Mouse (Mus musculus) megakaryocyte-erythroid progenitor cell, adult 5-6 weeks (primary cell): ENCODE measurements at regions not wholly inside any gene's neighbourhood (a gene's known extent, or its start where the extent isn't known, plus 50 kb on each side); places are given as distances from the start of the nearest gene placed in this dataset.

Experiments
- ATAC-seq: replicated peaks from 2 replicates; pipeline ENCODE4 v1.8.0; 2016; ENCODE audit warnings: mild to moderate bottlenecking, inconsistent platforms; ENCODE audit not compliant: severe bottlenecking, poor library complexity, low FRiP score, low TSS enrichment

DNA sequence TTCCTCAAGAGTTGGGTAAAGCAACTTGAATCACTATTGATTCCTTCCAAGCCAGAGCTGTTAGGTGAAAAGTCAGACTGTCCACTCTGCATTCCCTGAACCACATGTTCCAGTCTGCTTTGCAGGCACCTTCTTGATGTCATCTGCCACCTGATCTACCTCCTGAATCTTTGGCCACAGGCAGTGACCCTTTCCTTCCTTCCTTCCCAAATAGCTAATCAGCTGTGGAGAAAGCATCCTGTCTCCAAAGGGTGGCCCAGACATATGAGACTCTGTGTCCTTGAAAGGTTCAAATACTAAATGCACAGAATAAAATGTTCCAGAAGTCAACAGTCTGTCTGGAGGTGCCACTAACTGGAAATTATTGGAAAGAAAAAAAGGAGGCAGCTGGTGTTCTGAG, 107.6 kb upstream of the Pabpc6 start:
- ATAC-seq: no peak

DNA sequence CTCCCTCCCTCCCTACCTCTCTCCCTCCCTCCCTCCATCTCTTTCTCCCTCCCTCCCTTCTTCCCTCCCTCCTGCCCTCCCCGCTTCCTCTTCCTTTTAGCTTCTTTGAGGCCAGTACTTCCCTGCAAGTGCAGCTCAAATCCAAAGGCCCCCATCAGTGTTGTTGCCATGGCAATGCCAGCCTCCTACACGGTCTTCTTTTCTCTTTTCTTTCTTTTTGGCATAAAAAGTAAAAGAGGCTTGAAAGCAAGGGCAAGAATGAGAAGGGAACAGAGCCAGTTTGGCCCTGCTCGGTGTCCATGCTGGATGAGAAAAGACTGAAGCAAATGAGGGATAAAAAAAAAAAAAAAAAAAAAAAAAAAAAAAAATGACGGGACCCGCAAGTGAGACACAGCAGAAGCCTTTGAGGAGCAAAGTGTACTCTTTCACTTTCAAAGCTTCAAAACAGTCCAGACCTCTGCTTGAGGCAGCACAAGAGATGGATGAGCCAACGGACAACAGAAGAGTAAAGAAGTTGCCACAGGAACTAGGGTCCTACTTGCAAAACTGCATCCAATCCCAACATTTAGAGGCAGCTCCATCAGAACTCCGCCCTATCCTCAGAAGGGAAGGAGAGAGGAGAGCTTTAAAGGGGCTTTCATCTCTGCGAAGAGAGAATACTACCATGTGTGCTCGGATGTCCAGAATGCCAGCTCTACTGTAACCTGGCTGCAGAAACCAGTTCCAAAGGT, 106.9 kb upstream of the Pabpc6 start:
- no peak for ATAC-seq

DNA sequence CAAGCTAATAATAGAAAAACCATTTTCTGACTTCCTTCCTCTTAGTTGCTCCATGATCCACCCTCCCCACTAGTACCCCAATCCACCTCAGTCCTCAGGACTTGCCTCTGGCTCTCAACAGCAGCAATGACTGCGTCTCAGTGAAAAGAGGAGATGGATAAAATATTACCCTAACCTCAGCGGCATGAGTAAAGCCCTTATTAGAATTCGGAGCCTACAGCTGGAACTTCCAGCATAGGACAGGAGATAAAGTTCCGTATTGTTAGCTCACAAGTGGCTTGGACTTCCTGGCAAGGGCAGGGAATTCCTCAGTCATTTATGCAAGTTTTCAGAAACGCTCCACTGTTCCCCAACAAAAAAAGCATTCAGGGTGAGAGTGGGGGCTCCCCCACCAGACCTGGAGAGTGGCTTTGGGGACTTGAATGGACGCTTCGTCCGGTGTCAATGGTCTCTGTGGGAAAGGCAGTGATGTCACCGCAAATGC, 106.2 kb upstream of the Pabpc6 start:
- ATAC-seq: no peak

DNA sequence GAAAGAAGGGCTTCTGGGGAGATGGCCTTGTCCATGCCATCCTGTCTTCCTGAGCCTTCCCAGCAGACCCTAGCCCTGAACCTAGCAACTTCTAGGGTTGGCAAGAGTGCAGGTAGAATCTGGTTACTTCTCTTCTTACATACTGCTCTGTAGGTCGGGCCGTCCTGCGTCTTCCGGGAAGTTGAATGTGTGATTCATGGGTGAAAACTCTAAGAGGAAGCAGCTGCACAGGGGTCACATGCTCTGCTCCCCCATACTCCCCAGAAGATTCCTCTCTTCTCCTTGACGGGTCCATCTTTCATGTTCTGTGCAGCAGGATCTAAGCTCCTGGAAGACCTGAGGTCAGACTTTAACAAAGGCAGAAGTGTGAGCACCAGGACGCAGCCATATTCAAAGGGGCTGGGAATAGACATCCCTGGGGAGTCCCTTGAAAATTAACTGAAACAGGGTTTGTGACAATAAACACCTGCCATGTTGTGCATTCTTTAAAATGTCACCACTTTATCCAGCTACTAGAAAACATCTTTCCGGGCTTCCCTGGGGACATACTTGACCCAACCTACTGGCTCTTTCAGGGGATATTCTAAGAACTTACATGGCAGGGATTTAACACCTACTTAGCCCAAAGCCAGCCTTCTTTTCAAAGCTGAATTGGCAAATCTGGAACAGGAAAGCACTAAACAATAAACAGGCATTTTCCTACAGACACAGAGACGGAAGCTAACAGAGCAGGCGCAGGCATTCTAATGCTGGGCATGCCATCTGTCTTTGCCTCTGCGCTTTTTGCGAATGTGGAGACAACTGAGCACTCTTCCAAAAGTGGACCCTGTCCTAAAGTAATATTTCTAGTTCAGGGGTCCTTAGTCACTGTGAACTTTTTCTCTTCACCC, 105.5 kb upstream of the Pabpc6 start:
- ATAC-seq: no peak

DNA sequence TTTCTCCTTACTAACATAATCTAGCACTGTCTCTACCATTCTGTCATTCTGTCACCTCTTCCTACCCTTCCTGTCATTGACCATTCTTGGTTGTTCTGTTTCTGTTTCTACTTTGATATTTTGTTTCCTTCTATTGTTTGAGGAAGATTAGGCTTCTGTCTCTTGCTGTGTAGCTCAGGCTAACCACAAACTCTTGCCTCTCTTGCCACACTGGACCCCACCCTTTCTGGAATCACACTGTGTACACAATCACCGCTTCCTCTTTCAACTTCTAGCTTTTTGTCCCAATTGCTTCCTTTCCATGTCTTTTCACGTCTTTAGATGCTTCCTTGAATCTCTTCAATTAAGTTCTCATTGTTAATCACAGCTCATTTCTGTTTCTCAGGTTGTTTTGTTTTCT, 104.2 kb upstream of the Pabpc6 start:
- no peak for ATAC-seq

DNA sequence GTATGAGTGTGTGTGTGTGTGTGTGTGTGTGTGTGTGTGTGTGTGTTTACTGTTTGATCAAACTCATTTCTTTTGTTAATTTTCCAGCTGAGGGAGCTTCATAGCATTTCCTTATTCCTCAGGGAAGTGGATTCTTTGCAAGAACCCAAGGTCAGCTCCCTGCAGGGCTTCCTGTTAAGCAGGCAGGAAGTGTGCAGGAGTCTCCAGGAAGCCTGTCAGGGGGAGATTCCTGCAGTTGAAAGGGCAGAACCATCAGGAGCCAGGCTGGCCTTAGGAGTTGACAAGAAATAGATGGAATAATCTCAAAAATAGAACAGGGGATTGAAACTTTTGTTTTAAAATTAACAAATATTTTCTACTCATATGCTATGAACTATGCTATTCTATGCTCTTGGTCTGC, 98.8 kb upstream of the Pabpc6 start:
- no peak for ATAC-seq

DNA sequence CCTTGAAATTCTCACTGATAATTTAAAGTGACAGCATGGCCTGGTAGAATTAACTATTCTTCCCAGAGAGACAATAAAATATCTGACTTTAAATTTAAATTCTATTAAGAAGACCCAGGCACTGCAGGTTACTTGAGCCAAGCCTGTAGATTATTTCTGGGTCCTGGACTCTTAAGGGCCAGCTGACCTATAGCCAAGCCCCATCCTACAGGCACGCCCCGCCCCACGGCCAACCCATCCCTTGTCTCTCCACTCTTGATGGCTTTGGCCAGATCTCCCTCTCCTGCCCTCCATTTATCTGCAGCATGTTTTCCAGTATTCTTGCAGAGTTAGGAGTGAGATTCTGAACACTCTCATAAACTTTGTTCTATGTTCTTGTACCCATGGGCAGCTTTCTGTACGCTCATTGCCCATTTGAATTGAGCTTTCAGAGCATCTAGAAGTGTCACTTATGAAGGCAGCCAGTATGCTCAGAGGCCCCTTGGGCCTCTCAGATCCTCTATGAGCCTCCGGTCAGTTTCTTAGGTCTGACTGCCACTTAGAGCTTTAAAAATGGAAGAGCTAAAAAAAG, 96.2 kb upstream of the Pabpc6 start:
- no peak for ATAC-seq

DNA sequence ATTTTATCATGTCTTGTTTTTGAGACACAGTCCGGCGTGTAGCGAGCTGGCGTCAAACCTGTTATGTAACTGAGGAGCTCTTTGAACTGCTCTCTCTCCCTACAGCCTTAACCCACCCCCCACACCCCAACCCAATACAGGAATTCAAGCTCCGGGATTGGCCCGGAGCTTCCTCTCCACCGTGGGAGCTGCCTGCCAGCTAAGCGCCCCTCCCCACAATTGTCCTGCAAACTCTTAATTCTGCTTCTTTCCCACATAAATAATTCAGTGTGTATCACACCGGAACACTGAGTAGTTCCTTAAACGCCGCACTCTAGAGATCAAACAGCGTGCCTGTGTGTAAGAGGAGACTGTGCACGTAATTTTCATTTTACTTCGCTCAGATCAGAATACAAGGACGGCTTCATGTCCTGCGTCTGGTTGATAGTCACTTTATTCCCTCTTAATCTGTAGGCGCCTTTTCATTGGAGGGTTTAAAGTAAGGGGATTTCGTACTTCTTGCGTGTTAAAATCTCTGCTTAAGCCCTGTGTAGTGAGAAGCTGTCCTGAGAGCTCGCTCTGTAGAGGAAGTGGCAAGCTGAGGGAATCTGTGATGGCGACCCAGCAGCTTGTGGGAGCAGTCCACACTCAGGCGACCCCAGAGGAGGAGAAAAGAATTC, 95.3 kb upstream of the Pabpc6 start:
- ATAC-seq: no peak; the same call in 1 of the 2 replicates

DNA sequence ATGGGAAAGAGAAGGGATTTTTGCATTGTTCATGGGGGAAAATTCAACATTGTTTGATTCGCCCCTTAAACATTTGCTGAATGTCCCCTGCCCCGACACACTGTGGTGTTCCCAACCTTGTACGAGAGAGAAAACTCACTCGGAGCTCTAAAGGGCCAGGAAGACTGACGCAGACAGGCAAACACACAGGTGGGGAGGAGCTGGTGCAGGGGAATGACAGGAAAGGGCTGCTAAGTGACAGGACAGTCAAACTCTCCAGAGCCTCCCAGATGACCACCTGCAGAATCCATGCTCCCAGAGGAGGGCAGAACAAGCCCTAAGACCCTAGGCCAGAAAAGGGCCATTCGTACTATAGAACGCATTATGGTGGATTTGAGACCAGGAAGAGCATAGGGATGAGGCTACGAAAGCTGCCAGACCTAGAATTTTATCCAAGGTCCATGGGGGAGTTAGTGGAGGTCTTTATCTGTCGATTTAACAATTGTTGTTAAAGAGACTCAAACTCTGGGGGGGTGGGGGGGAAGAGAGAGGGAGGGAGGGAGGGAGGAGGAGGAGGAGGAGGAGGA, 94.6 kb upstream of the Pabpc6 start:
- no peak for ATAC-seq

DNA sequence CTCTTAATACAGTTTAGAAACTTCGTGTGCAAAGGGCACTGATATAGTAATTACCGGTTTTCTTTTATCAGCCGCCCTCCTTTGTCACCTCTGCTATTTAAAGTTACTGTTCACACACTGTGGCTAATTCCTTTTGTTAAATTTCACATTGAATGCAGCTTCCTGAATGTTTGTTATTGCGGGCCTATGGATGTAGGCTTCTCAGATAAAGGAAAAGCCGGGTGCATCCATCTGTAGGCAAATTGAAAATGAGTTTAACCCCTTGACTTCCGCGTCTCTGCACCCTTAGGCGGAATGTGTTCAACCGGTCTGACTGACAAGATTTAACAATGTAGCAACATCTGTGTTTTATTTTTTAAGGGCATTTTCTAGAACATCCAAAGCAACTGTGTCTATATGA, 93.6 kb upstream of the Pabpc6 start:
- ATAC-seq: no peak

DNA sequence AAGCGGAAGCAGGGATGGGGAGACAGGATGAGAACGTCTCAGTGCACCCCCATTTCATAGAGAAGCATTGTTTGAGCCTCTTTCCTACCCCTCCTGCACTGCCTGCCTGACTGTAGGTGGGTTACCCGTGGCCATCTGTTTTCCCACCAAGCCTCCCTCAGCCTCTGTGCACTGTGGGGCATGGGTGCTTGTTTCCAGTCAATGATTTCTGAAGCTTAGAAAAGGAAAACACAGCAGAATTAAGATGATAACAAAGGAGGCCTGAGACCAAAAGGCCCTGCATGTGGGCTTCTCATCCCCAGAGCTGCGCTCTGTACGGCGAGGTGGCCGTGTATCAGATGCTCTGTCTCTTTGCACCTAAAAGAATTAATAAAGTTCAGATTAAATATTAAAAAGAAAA, 92.9 kb upstream of the Pabpc6 start:
- no peak for ATAC-seq

DNA sequence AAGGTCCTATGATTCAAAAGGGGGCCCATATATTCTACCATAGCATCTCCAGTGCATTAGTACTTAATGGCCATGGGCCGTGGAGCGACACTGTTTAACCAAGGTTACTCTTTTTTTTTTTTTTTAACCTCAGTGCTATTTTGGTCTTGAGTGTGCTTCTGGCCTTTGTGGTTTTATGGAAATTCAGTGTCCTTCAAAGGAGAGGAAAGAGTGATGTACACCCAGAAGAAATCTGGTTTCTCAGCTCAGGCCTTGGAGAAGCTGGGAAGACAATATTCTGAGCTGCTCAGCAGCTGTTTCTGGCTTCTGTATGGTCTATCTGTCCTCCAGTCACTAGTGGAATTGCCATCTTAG, 91.2 kb upstream of the Pabpc6 start:
- ATAC-seq: no peak

DNA sequence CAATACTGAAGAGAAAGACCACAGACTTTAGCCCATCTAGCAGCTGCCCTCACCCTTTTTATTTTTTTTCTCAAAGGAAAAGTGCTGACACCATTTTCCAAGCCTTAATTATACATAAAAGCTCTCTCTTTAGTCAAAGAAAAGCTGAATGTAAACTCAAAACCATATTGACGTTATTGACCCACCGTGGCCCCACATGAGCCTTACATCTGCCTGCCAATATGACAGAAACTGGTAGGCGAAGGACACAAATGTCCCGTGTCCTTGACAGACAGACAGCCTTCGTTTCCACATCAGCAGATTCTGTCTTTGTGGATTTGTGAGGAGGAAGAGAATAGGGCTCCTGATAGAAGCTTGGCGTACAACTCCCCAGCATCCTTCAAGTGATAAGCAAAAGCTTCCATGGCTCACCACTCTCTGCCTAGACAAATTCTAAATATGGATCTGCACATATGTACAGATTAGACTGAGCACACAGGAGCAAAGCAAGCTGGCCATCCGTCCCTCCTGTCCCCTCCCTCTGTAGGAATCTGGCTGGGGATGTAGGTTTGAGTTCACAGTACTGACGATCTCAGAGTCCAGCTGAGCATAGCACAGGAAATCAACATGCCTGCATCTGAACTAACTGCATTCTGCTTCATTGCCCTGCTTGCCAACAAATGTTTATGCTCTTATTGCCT, 90.6 kb upstream of the Pabpc6 start:
- no peak for ATAC-seq

DNA sequence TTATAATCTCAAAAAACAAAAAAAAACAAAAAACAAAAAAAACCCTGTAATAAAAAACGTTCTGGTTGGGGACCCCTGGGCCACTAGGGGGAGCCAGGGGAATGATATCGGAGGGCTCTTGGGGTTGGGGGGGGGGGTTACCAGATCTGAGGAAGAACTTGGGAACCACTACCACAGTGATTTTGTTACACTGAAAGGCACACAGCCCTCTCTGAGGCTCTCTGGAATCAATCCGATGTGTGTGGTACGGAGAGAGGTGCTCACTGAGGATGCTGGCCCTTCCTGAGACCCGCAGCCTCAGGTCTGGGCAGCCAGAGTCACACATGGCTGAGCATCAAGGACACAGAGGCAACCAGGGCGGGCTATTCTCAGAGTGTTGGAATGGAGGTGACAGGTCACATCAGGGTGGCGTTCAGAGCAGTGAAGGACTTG, 89.9 kb upstream of the Pabpc6 start:
- no peak for ATAC-seq

DNA sequence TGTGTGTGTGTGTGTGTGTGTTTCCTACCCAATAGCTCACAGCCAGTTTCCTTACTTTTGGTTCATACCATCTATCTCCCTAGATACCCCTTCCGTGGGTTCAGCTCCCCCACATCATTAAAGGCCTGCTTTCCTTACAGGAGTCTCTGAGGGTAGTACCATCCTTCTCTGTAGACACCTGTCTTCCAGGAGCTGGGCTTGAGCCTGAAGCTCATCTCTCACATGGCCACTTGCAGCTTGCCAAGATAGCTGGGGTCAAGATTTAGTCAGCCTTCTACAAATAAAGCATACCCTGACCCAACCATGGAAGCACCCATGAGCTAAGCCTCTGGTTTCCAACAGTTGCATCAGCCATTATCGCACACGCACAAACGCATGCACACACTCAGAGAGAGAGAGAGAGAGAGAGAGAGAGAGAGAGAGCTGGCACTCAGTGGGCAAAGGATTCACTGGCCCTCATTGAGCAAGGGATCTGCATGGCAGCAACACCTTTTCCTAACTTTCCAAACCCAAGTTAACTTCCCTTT, 88.3 kb upstream of the Pabpc6 start:
- no peak for ATAC-seq

DNA sequence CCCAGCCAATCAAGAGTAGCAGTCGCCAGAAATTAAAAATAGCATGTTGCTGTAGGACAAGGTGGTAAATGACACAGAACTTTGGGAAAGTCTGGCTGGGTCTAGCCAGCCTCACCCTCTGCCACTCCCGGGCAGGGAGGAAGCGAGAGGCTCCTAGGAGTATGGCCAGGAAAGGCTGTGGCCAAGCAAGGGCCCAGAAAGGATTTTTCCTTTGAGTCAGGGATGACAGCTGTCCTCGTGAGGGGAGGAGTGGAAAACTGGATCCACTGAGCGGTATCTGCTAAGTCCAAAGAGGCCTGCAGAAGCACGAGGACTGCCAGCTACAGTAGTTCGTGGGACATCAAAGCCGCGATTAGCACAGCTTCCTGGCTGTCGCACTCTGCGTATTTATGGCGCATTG, 87.2 kb upstream of the Pabpc6 start:
- ATAC-seq: no peak

DNA sequence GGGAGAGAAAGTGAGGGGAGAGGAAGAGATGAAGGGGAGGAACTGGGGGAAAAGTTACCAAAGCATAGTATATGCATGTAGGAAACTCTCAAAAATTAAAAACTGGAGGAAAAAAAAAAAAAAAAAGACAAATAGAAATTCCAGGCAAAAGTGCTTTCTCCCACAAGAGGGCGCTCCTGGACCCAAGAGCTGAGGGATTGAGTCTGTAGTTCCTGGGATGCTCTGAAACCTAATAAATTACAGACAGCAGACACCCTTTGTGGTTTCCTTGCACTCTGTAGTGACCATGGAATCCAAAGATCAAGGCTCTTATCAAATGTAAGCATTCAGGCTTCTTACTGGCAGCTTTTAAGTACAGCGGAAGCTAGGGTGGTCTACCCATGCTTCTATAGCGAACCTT, 86.7 kb upstream of the Pabpc6 start:
- ATAC-seq: no peak

DNA sequence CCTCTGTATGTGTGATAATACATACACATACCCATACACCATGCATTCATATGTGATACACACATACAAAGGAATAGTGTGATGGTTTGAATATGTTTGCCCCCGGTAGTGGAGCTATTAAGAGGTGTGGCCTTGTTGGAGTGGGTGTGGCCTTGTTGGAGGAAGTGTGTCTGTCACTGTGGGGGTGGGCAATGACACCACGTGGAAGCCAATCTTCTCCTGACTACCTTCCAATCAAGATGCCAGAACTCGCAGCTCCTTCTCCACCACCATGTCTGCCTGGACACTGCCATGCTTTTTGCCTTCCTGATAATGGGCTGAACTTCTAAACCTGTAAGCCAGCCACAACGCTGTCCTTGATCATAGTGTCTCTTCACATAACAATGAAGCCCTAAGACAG, 86.1 kb upstream of the Pabpc6 start:
- ATAC-seq: no peak

DNA sequence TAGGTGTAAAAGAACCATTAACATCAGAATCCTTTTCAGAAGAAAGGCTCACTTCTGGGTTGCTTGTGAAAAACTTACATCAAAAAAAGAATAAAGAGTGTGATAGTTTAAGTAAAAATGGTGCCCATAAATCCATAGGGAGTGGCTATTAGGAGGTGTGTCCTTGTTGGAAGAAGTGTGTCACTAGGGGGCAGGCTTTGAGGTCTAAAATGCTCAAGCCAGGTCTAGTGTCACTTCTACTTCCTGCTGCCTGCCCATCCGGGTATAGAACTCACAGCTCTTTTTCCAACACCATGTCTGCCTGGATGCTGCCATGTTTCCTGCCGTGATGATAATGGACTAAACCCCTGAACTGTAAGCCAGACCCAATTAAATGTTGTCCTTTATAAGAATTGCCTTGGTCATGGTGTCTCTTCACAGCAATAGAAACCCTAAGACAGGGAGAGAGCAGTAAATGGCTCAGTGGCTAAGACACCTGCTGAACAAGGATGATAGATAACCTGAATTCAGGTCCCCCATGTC, 85.4 kb upstream of the Pabpc6 start:
- no peak for ATAC-seq
